Mouse (Mus musculus): ENCODE data around the gene Fbxo36. TPM values are rescaled to one million over a fixed set of nuclear protein-coding genes. Genes with fewer than 3 reads are reported as not detected.
A peak's percentile ranks its signal among the peaks of the same experiment; 100 is the strongest.

Fbxo36 gene
- polyA plus RNA-seq, 1 experiment from 2014 or later, result 8.6 TPM

- Histone ChIP-seq H3K9me3 (replicated peaks) (no peaks in the 10 kb centered on the region), H3K4me1 (replicated peaks) (peaks cover 36% of the 10 kb centered on the region), H3K9ac (peak overlapping the region; percentile 98; the same call in 1 of the 2 replicates), H3K27ac (no peak overlapping the region), H3K4me2 (peak overlapping the region; percentile 85), H3K27me3 (no peaks in the 10 kb centered on the region), H3K36me3 (no peaks in the 10 kb centered on the region), H3K4me3 (replicated peaks) (peak overlapping the region; percentile 98)
- ATAC-seq (ENCODE audit: low read depth) (no peak), DNase-seq (no peak)
- 57% methylated on average over 3 of the region's 3 CpGs for WGBS (ENCODE audit: insufficient replicate concordance)
These were observed 1.4 kb downstream of the Fbxo36 start for GRCm38 (mm10) chr1:84841061-84841460.

GRCm38 (mm10) chr1:84843366-84843765, 3.7 kb downstream of the Fbxo36 start:
- DNase-seq, result no peak
- ATAC-seq (ENCODE audit: low read depth), result no peak
- Histone ChIP-seq H3K4me2 (no peak overlapping the region), H3K9ac (no peak overlapping the region), H3K36me3 (no peaks in the 10 kb centered on the region), H3K4me1 (replicated peaks) (peaks cover 16% of the 10 kb centered on the region), H3K27me3 (no peaks in the 10 kb centered on the region), H3K4me3 (replicated peaks) (no peak overlapping the region), H3K9me3 (replicated peaks) (no peaks in the 10 kb centered on the region), H3K27ac (no peak overlapping the region)
- 81% methylated on average over 2 of the region's 2 CpGs for WGBS (ENCODE audit: insufficient replicate concordance)

- Histone ChIP-seq H3K9me3 (replicated peaks) (no peaks in the 10 kb centered on the region), H3K9ac (no peak overlapping the region), H3K4me3 (replicated peaks) (no peak overlapping the region), H3K27ac (no peak overlapping the region), H3K27me3 (no peaks in the 10 kb centered on the region), H3K4me2 (no peak overlapping the region), H3K36me3 (no peaks in the 10 kb centered on the region), H3K4me1 (replicated peaks) (peaks cover 40% of the 10 kb centered on the region)
- DNase-seq (no peak), ATAC-seq (ENCODE audit: low read depth) (no peak)
- WGBS (ENCODE audit: insufficient replicate concordance), result 86% methylated on average over 7 of the region's 7 CpGs
These were observed 8.1 kb downstream of the Fbxo36 start for GRCm38 (mm10) chr1:84847698-84848097.

GRCm38 (mm10) chr1:84848335-84848734, 8.7 kb downstream of the Fbxo36 start:
- 82% methylated on average over 3 of the region's 3 CpGs for WGBS (ENCODE audit: insufficient replicate concordance)
- H3K9ac ChIP-seq, result no peak overlapping the region
- H3K4me3 ChIP-seq (replicated peaks), result no peak overlapping the region
- ATAC-seq (ENCODE audit: low read depth) (no peak), DNase-seq (no peak)
- no peaks in the 10 kb centered on the region for H3K36me3 ChIP-seq
- H3K4me1 ChIP-seq (replicated peaks), result peaks cover 47% of the 10 kb centered on the region
- H3K9me3 ChIP-seq (replicated peaks), result no peaks in the 10 kb centered on the region
- H3K27ac ChIP-seq, result no peak overlapping the region
- H3K27me3 ChIP-seq, result no peaks in the 10 kb centered on the region
- no peak overlapping the region for H3K4me2 ChIP-seq

GRCm38 (mm10) chr1:84848801-84849455, 9.3 kb downstream of the Fbxo36 start:
- Histone ChIP-seq H3K9ac (no peak overlapping the region), H3K36me3 (no peaks in the 10 kb centered on the region), H3K27me3 (no peaks in the 10 kb centered on the region), H3K9me3 (replicated peaks) (no peaks in the 10 kb centered on the region), H3K4me2 (no peak overlapping the region), H3K4me1 (replicated peaks) (peaks cover 53% of the 10 kb centered on the region), H3K27ac (no peak overlapping the region), H3K4me3 (replicated peaks) (no peak overlapping the region)
- 81% methylated on average over 6 of the region's 6 CpGs for WGBS (ENCODE audit: insufficient replicate concordance)
- ATAC-seq (ENCODE audit: low read depth) (no peak), DNase-seq (no peak)

GRCm38 (mm10) chr1:84849804-84850203, 10.2 kb downstream of the Fbxo36 start:
- no peak for DNase-seq
- H3K9me3 ChIP-seq (replicated peaks), result no peaks in the 10 kb centered on the region
- no peak overlapping the region for H3K4me2 ChIP-seq
- ATAC-seq (ENCODE audit: low read depth), result no peak; the same call in 1 of the 2 replicates
- H3K9ac ChIP-seq, result no peak overlapping the region
- no peaks in the 10 kb centered on the region for H3K36me3 ChIP-seq
- H3K27ac ChIP-seq, result no peak overlapping the region; the same call in 1 of the 2 replicates
- no peaks in the 10 kb centered on the region for H3K27me3 ChIP-seq
- H3K4me3 ChIP-seq (replicated peaks), result no peak overlapping the region
- WGBS (ENCODE audit: insufficient replicate concordance), result 76% methylated on average over 7 of the region's 7 CpGs
- peaks cover 61% of the 10 kb centered on the region for H3K4me1 ChIP-seq (replicated peaks)

GRCm38 (mm10) chr1:84850471-84850870, 10.8 kb downstream of the Fbxo36 start:
- DNase-seq (no peak), ATAC-seq (ENCODE audit: low read depth) (no peak)
- H3K36me3 ChIP-seq, result no peaks in the 10 kb centered on the region
- H3K4me1 ChIP-seq (replicated peaks), result peaks cover 64% of the 10 kb centered on the region
- 86% methylated on average over 7 of the region's 7 CpGs for WGBS (ENCODE audit: insufficient replicate concordance)
- no peak overlapping the region for H3K9ac ChIP-seq
- no peak overlapping the region for H3K4me3 ChIP-seq (replicated peaks)
- peak overlapping the region; percentile 70; the same call in 1 of the 2 replicates for H3K27ac ChIP-seq
- no peaks in the 10 kb centered on the region for H3K9me3 ChIP-seq (replicated peaks)
- no peaks in the 10 kb centered on the region for H3K27me3 ChIP-seq
- no peak overlapping the region for H3K4me2 ChIP-seq

- Histone ChIP-seq H3K9me3 (replicated peaks) (no peaks in the 10 kb centered on the region), H3K9ac (no peak overlapping the region), H3K4me3 (replicated peaks) (no peak overlapping the region), H3K36me3 (no peaks in the 10 kb centered on the region), H3K4me2 (peak overlapping the region; percentile 4; the same call in 1 of the 2 replicates), H3K27ac (peak overlapping the region; percentile 70), H3K4me1 (replicated peaks) (peaks cover 64% of the 10 kb centered on the region), H3K27me3 (no peaks in the 10 kb centered on the region)
- peak; percentile 23 for DNase-seq
- whole genome bisulfite sequencing (ENCODE audit: insufficient replicate concordance), result 32% methylated on average over 9 of the region's 9 CpGs
- ATAC-seq (ENCODE audit: low read depth), result peak; percentile 81
These were observed 12.0 kb downstream of the Fbxo36 start for GRCm38 (mm10) chr1:84851512-84852235.

- Histone ChIP-seq H3K27ac (peak overlapping the region; percentile 16; the same call in 1 of the 2 replicates), H3K9ac (no peak overlapping the region), H3K4me2 (no peak overlapping the region), H3K9me3 (replicated peaks) (no peaks in the 10 kb centered on the region), H3K27me3 (no peaks in the 10 kb centered on the region), H3K4me3 (replicated peaks) (no peak overlapping the region), H3K4me1 (replicated peaks) (peaks cover 60% of the 10 kb centered on the region), H3K36me3 (no peaks in the 10 kb centered on the region)
- 85% methylated on average over 1 of the region's 1 CpGs for WGBS (ENCODE audit: insufficient replicate concordance)
- ATAC-seq (ENCODE audit: low read depth) (0 out of 2 replicates have a peak, but pooled peaks have one; percentile 25), DNase-seq (no peak)
These were observed 14.1 kb downstream of the Fbxo36 start for GRCm38 (mm10) chr1:84853721-84854120.

GRCm38 (mm10) chr1:84854966-84855365, 15.3 kb downstream of the Fbxo36 start:
- H3K9me3 ChIP-seq (replicated peaks), result no peaks in the 10 kb centered on the region
- H3K36me3 ChIP-seq, result no peaks in the 10 kb centered on the region
- no peak overlapping the region; the same call in 1 of the 2 replicates for H3K27ac ChIP-seq
- no peak overlapping the region for H3K4me2 ChIP-seq
- no peak overlapping the region for H3K9ac ChIP-seq
- WGBS (ENCODE audit: insufficient replicate concordance), result 77% methylated on average over 2 of the region's 2 CpGs
- H3K4me1 ChIP-seq (replicated peaks), result peaks cover 54% of the 10 kb centered on the region
- DNase-seq (no peak), ATAC-seq (ENCODE audit: low read depth) (no peak)
- no peaks in the 10 kb centered on the region for H3K27me3 ChIP-seq
- no peak overlapping the region for H3K4me3 ChIP-seq (replicated peaks)

GRCm38 (mm10) chr1:84855756-84856155, 16.1 kb downstream of the Fbxo36 start:
- H3K36me3 ChIP-seq, result no peaks in the 10 kb centered on the region
- no peak overlapping the region for H3K27ac ChIP-seq
- no peak overlapping the region for H3K4me2 ChIP-seq
- H3K4me3 ChIP-seq (replicated peaks), result no peak overlapping the region
- WGBS (ENCODE audit: insufficient replicate concordance), result 74% methylated on average over 2 of the region's 2 CpGs
- no peak overlapping the region for H3K9ac ChIP-seq
- DNase-seq, result no peak
- no peak for ATAC-seq (ENCODE audit: low read depth)
- H3K9me3 ChIP-seq (replicated peaks), result no peaks in the 10 kb centered on the region
- peaks cover 53% of the 10 kb centered on the region for H3K4me1 ChIP-seq (replicated peaks)
- H3K27me3 ChIP-seq, result no peaks in the 10 kb centered on the region

Data from liver, embryonic 13.5 days (tissue).